Mouse (Mus musculus) heart, embryonic 10.5 days (tissue): Measurements from ENCODE around the gene Pkd2l1. TPM values are rescaled to one million over a fixed set of nuclear protein-coding genes. Genes with fewer than 3 reads are reported as not detected.
A peak's percentile ranks its signal among the peaks of the same experiment; 100 is the strongest.

Experiments
- DNase-seq: peaks from one replicate; pipeline ENCODE4 v3.0.0-alpha.2; 2017; ENCODE audit warnings: low spot score
- H3K27ac ChIP-seq: fragments of 300-500 bp; sonication (generic); 2 replicates; pipeline ENCODE4 v1.5.1; 2016; ENCODE audit warnings: mild to moderate bottlenecking
- H3K27me3 ChIP-seq: fragments of 300-500 bp; sonication (generic); 2 replicates; pipeline ENCODE4 v1.6.1; 2016; ENCODE audit warnings: mild to moderate bottlenecking; ENCODE audit not compliant: poor library complexity, insufficient read depth, severe bottlenecking
- H3K36me3 ChIP-seq: fragments of 300-500 bp; sonication (generic); 2 replicates; pipeline ENCODE4 v1.6.1; 2016; ENCODE audit warnings: mild to moderate bottlenecking, moderate library complexity
- H3K4me1 ChIP-seq: fragments of 300-500 bp; sonication (generic); 2 replicates; pipeline ENCODE4 v1.6.1; 2016; ENCODE audit warnings: mild to moderate bottlenecking
- H3K4me3 ChIP-seq: fragments of 300-500 bp; sonication (generic); 2 replicates; pipeline ENCODE4 v1.5.1; 2016; ENCODE audit warnings: mild to moderate bottlenecking, moderate library complexity
- H3K9me3 ChIP-seq: fragments of 300-500 bp; sonication (generic); 2 replicates; pipeline ENCODE4 v1.6.1; 2016; ENCODE audit warnings: mild to moderate bottlenecking, moderate library complexity
- WGBS: fragments of 180-500 bp; shearing (Covaris S2); methylation state at CpG from one replicate; pipeline ENCODE4 v1.1.7; 2016; 5-methylcytosine and 5-hydroxymethylcytosine counted together
- polyA plus RNA-seq: library from polyadenylated mRNA; unstranded; fragments of >200 nt; fragmentation: Nextera tagmentation; extraction: Ambion mirVana; gene quantifications from 2 replicates; pipeline ENCODE4 v1.2.1, GENCODE M21; 2016

Pkd2l1 gene
- polyA plus RNA-seq, 1 experiment from 2014 or later, result not detected

DNA sequence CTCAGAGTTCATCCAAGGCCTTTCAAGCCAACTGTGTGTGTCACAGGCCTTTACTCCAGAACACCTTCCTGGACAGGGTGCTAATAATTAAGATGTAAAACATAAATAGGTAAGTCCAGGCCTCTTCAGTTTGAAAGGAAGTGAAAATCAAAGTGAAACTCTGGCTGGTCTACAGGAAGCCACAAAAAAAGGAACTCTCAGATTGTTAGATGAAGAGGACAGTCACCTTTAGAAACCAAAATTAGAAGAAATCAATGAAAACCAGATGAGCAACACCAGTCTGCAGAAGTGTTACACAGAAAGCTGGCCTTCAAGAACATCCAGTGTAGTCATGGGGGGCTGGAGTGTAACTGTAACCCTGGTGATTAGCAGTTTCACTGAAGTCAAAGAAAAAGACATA, 74.4 kb downstream of the Pkd2l1 start:
- no peaks in the 10 kb centered on the region for H3K4me1 ChIP-seq
- no peaks in the 10 kb centered on the region for H3K9me3 ChIP-seq

DNA sequence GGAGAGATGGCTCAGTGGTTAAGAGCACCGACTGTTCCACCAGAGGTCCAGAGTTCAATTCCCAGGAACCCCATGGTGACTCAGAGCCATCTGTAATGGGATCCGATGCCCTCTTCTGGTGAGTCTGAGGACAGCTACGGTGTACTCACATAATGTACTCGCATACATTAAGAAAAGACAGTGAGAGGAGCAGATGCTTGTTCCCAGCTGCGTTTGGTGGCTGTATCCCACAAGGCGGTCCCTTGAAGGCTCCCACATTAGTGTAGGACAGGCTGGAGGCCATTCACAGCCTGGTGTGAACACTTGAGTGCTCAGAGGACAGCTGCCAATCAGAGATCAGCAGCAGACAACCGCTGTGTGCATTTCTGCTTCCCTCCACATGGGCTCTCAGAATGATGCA, 80.5 kb downstream of the Pkd2l1 start:
- Histone ChIP-seq H3K4me3 (no peak overlapping the region), H3K9me3 (no peaks in the 10 kb centered on the region), H3K36me3 (peaks cover 65% of the 10 kb centered on the region), H3K27me3 (no peaks in the 10 kb centered on the region), H3K4me1 (peaks cover 8% of the 10 kb centered on the region), H3K27ac (no peak overlapping the region)
- DNase-seq, result no peak
- WGBS, result 71% methylated on average over 7 of the region's 7 CpGs

More for the DNA sequence above, 74.4 kb downstream of the Pkd2l1 start:
- no peak overlapping the region for H3K4me3 ChIP-seq
- no peak for DNase-seq
- peaks cover 76% of the 10 kb centered on the region for H3K36me3 ChIP-seq
- no peak overlapping the region for H3K27ac ChIP-seq
- no peaks in the 10 kb centered on the region for H3K27me3 ChIP-seq

DNA sequence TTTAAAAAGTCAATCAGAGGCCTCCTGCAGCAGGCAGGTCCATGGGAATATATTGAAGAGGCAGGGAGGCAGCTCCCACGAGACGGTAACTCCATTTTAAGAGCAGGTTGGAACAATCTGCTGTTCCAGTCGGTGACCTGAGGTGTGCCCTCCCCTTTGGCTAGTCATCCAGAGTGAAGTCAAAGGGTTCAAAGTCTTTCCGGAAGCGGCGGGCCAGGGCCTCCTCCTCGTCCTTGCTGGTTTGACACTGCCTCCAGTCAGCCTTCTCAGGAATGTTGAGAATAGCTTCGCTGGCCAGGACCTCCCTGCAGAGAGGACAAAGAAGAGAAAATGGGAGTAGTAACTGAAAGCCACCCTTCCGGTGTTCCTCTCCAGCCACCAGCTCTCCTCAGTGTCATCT, 81.9 kb downstream of the Pkd2l1 start:
- Histone ChIP-seq H3K27me3 (no peaks in the 10 kb centered on the region), H3K4me1 (peaks cover 13% of the 10 kb centered on the region), H3K36me3 (peaks cover 60% of the 10 kb centered on the region), H3K27ac (no peak overlapping the region), H3K4me3 (no peak overlapping the region), H3K9me3 (no peaks in the 10 kb centered on the region)
- no peak for DNase-seq
- 86% methylated on average over 9 of the region's 9 CpGs for WGBS

DNA sequence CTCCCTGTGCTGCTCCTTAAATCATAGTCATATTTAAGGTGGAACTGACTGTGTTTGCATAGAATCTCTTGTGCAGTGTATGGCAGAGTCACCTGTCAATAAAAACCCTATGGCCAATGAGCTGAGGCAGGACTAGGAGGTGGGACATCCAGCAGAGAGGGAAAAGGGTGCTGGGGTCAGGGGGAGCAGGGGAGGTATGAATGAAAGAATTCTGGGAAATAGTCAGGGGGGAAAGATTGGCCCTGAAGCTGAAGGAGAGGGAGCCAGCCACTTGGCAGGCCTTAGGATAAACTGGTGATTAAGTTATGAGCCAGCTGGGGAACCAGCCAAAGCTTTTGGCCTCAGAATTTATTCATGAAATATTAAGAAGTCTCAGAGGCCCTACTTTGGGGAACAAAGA, 83.2 kb downstream of the Pkd2l1 start:
- no peaks in the 10 kb centered on the region for H3K9me3 ChIP-seq
- no peak for DNase-seq
- H3K4me3 ChIP-seq, result no peak overlapping the region
- H3K36me3 ChIP-seq, result peaks cover 50% of the 10 kb centered on the region
- H3K27ac ChIP-seq, result no peak overlapping the region
- no peaks in the 10 kb centered on the region for H3K27me3 ChIP-seq
- H3K4me1 ChIP-seq, result peaks cover 13% of the 10 kb centered on the region

DNA sequence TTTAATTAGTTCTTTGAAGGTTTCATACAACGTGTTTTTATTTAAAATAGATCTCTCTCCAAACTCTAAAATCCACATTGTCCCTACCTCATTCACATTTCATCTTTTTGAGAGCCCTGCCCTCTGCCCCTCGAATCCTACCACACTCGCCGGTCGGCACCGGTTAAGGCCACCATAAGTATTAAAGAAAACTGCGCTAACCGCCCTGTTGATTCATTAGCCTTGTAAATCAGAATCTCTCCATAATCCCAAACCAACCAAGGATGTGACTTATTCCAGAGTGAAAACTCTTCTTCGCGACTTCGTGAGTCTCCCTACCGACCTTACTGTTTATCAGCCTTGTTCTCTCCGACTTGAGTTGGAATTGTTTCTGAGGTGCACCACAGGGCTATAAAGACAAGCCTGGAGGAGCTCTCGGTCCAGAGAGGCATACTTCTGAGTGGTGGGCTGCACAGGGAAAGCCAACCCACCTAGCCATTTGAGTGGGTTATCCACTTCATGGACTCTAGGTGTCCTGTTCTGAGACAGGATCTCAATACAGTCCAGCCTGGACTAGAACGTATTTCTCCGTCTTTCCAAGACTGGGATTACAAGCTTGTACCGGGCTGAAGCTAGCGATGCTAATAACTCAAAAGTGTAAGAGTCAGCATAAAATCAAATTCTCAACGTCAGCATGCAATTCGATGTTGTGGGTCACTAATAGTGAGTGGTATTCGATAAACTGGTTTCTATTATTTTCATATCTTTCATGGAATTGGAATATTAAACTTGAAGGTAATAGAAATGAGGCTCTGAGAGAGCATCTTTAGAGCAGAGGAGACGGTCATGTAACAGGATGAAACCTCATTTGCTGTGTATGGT, 84.4 kb downstream of the Pkd2l1 start:
- Histone ChIP-seq H3K9me3 (no peaks in the 10 kb centered on the region), H3K36me3 (peaks cover 39% of the 10 kb centered on the region), H3K4me3 (peak overlapping the region; percentile 100), H3K27ac (peak overlapping the region; percentile 94), H3K27me3 (no peaks in the 10 kb centered on the region), H3K4me1 (peaks cover 13% of the 10 kb centered on the region)
- 30% methylated on average over 22 of the region's 22 CpGs for WGBS
- DNase-seq, result no peak

DNA sequence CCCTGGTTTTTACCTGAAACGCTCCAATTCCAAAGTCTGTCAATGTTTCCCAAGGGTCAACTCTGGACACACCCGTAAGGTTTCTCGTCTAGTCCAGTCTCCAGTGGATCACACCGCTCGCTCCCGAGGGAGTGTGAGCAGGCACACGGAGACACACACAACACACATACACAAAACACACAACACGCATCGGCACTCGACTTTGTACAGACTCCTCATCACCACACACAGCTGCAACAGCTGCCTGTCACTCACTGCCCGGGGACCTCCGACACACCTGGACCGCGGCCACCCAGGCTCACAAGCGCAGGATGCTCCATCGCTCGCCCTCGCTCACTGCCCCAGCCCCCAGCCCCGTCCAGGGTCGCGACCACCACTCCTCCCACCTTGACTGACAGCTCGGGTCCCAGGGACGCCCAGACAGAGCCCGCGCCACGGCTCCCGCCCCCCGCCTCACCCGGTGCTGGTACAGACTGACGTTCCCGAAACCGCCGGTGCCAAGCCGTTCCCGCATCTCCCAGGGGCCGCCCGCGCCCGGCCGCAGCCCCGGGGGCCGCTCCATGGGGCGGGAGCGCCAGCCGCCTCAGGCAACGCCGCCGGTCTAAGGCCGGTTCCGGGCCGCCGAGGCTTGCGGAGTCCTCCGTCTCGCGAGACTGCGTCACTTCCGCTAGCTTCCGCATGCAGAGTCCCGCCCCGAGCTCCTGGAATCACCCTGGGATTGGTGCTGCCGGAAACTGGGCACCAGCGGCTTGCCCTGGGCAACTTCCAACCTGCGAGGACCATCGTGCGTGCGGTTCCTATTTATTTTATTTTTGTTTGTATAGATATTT, 85.2 kb downstream of the Pkd2l1 start, which contains the start of gene Chuk:
Gene Chuk (minus strand): TSS at position 650 of the 830 bp plus-strand sequence.
- WGBS, result under 1% methylated on average over 67 of the region's 67 CpGs
- Histone ChIP-seq H3K27me3 (no peaks in the 10 kb centered on the region), H3K36me3 (peaks cover 31% of the 10 kb centered on the region), H3K4me1 (peaks cover 13% of the 10 kb centered on the region), H3K4me3 (peak within 1 kb of the TSS; percentile 100), H3K27ac (peak within 1 kb of the TSS; percentile 94), H3K9me3 (no peaks in the 10 kb centered on the region)
- DNase-seq, result peak; percentile 95

DNA sequence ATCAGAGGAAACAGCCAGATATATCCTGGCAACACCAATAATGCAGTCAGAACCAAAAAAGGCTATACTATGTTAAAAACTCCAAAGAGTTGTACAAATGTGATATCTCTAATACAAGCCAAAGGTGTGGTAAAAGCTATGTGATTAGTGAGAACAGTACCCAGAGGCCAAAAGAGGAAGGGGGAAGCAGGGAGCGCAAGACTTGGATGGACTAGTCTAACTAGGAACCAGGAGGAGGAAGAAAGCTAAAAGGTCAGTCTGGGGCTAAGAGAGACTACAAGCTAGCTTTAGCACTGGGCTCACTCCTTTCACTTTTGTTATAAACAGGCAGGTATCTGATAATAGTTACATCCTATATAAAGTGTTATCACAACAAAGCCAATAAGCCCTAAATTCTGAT, 87.8 kb downstream of the Pkd2l1 start:
- H3K27me3 ChIP-seq, result no peaks in the 10 kb centered on the region
- no peaks in the 10 kb centered on the region for H3K9me3 ChIP-seq
- no peak overlapping the region for H3K27ac ChIP-seq
- no peak for DNase-seq
- peaks cover 19% of the 10 kb centered on the region for H3K36me3 ChIP-seq
- H3K4me1 ChIP-seq, result peaks cover 13% of the 10 kb centered on the region
- 93% methylated on average over 1 of the region's 1 CpGs for WGBS
- no peak overlapping the region for H3K4me3 ChIP-seq

DNA sequence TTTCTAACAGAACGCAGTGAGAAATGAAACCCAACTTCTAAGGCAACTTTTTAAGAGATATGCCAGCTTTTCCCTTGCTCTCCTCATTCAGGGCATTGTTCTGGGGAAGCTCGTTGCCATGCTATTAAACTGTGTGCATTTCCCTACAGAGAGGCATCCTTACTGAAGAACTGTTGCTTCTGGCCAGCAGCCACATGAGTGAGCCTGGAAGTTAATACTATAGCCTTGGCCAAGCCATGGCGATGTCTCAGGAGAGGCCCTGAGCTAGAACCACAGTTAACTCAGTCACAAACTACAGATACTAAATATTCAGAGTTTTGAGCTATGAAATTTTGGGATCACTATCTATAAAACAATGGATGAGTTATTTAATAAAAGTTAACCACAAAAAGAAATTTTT, 89.2 kb downstream of the Pkd2l1 start:
- no peaks in the 10 kb centered on the region for H3K9me3 ChIP-seq
- H3K36me3 ChIP-seq, result peaks cover 21% of the 10 kb centered on the region
- peaks cover 12% of the 10 kb centered on the region for H3K4me1 ChIP-seq
- no peak for DNase-seq
- H3K4me3 ChIP-seq, result no peak overlapping the region
- no peaks in the 10 kb centered on the region for H3K27me3 ChIP-seq
- H3K27ac ChIP-seq, result no peak overlapping the region
- WGBS, result 89% methylated on average over 3 of the region's 3 CpGs

DNA sequence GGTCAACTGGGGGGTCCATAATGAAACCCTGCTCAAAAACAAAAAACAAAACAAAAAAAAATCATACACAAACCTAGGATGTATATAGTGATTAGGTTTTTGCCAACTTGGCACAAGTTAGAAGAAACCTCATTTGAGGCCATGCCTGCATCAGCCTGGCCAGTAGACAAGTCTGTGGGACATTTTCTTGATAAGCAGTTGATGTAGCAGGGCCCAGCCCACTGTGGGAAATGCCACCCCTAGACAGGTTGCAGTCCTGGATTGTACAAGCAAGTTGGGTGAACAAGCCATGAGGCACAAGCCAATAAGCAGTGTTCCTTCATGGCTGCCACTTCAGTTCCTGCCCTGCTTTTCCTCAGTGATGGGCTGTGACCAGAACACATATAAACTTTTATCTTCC, 91.4 kb downstream of the Pkd2l1 start:
- Histone ChIP-seq H3K27me3 (no peaks in the 10 kb centered on the region), H3K27ac (no peak overlapping the region), H3K4me1 (no peaks in the 10 kb centered on the region), H3K4me3 (no peak overlapping the region), H3K36me3 (peaks cover 42% of the 10 kb centered on the region), H3K9me3 (no peaks in the 10 kb centered on the region)
- no peak for DNase-seq

Other genes starting within 250 kb of the Pkd2l1 start
- gene Cpn1, start 205.9 kb downstream of the Pkd2l1 start, polyA plus RNA-seq, result 0.80 and 12.9 TPM in 2 replicates
- gene Cyp2c23, start 163.2 kb downstream of the Pkd2l1 start, polyA plus RNA-seq, result 0.11 TPM in 1 of 2 replicates, not detected in the other
- 18.6 and 24.6 TPM in 2 replicates for gene Erlin1, start 122.7 kb downstream of the Pkd2l1 start, polyA plus RNA-seq
- 36.8 and 47.0 TPM in 2 replicates for gene Chuk, start 85.0 kb downstream of the Pkd2l1 start, polyA plus RNA-seq
- gene Cwf19l1, start 56.6 kb downstream of the Pkd2l1 start, polyA plus RNA-seq, result 21.9 and 23.8 TPM in 2 replicates
- 69.0 and 91.3 TPM in 2 replicates for gene Bloc1s2, start 46.0 kb downstream of the Pkd2l1 start, polyA plus RNA-seq
- 0.15 and 0.64 TPM in 2 replicates for gene Scd3, start 10.8 kb upstream of the Pkd2l1 start, polyA plus RNA-seq
- gene Scd2, start 101.2 kb upstream of the Pkd2l1 start, polyA plus RNA-seq, result 195 and 207 TPM in 2 replicates
- 0.06 and 0.16 TPM in 2 replicates for gene Scd4, start 140.7 kb upstream of the Pkd2l1 start, polyA plus RNA-seq
- gene Scd1, start 215.4 kb upstream of the Pkd2l1 start, polyA plus RNA-seq, result 2.5 and 5.5 TPM in 2 replicates